Mouse (Mus musculus) c-Kit-positive CD71-positive TER-119-positive erythroid progenitor cells, embryonic 14.5 days (primary cell): ENCODE measurements around the gene 2810021J22Rik.

ENCODE experiments used
- DNase-seq: peaks from one replicate; pipeline ENCODE4 v3.0.0-alpha.2; 2013; ENCODE audit warnings: low spot score

2810021J22Rik gene

GRCm38 (mm10) chr11:58916879-58917744 is 50.1 kb downstream of the 2810021J22Rik start:
- peak; percentile 93 for DNase-seq

DNA sequence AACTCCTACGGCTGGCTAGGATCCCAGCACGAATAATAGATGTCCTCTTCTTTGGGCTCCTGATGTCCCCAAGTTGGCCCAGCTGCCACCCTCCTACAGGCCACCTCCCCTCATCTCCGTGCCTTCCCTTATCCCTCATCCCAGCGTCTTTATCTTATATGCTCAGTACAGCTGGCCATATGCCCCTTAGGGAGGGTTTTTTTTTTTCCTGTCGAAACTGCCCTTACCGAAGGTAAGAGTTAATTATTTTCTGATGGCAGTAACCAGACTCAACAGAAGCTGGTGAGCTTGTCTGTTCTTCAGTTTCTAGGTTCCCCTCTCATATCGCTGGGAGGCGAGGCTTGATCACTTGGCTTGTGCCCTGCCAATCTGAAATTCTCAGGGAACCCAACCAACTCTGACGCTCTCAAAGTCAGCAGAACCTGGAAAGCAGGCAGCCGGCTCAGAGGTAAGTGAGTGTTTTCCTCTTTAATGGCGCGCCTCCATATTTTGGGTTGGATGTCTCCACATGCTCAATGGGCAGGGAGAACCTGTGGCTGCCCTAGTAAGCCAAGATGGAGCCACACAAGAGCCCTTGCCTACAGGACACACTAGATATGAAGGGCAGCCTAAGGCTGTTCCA is 50.8 kb downstream of the 2810021J22Rik start, which contains the start of gene Btnl10:
TSS of gene Btnl10 (plus strand) at position 164 of the 622 bp plus-strand sequence.
- peak; percentile 79 for DNase-seq

- DNase-seq: no peak
Observed at GRCm38 (mm10) chr11:58918759-58919158, 51.7 kb downstream of the 2810021J22Rik start.

DNA sequence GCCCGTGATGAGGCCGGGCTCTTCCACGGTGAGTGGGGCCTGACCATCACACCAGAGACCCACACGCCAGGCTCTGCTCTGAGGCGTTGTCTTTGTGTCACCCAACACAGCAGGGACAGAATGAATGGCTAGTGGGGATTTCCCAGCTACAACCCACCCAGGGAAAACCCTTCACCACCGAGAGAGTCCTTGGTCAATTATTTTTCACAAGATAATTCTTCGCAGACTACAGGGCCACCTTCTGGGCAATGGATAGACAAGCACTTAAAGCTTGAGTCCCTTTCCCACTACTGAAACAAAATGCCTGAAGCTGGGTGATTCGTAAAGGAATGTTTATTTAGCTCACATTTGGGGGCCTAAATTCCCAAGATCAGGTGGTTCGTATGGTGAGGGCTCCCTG is 55.4 kb downstream of the 2810021J22Rik start:
- DNase-seq: no peak

- no peak for DNase-seq
Observed at GRCm38 (mm10) chr11:58926651-58927050, 59.6 kb downstream of the 2810021J22Rik start.

GRCm38 (mm10) chr11:58927053-58927452 is 60.0 kb downstream of the 2810021J22Rik start:
- DNase-seq: no peak

DNA sequence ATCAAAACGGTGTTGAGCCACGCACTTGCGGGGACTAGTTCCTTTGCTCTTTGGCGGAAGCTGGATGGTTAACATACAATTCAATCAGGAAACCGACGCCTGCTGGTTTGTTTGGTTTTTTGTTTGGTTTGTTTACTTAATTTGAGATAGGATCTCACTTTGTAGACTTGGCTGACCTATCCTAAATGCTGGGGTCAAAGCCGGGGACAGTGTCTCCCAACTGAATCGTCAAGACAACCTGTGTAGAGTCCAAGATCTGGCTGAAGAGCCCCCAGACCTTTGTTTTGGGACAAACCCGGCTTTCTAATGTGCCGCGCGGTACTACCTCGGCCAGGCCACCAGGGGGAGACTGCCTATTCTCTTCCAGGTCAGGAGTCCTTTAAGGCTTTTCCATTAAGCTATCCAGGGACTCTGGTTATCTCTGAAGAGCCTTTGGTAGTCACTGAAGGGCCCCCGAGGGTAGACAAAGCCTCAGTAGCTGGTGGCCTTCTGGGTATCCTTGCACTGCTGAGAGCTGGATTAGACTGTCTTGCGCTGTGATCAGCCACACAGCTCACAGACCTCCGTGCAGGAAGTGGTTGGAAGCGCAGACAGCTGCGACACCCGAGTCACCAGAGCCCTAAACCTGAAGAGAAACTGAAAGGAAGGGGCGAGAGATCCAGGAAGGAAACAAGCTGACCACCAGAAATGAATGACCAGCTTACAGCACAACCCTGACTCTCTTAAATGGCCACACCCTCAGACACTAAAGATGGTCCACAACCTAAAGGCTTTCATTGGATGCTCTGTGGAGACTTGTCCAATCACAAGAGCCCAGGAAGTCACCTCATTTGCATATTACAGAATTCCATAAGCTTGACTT is 61.0 kb downstream of the 2810021J22Rik start:
- peak; percentile 64 for DNase-seq

GRCm38 (mm10) chr11:58929055-58929454 is 62.0 kb downstream of the 2810021J22Rik start:
- DNase-seq: no peak

GRCm38 (mm10) chr11:58929641-58930040 is 62.6 kb downstream of the 2810021J22Rik start:
- no peak for DNase-seq

DNA sequence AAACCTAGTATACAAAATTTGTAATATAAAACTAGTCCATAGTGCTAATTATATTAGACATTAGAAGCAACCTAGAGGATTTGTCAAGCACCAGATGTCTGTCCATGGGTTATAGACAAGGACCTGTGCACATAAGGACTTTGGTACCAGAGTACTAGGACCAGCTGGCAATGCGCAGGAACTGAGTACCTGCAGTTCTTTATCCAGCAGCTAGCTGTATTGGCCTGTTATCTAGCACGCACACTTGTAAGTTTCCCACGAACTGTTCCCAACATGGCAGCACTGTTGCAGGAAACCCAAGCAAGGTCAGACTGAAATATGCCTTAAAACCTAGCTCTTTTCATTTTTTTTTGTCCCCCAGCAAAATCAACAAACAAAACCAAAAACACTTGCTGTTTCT is 63.2 kb downstream of the 2810021J22Rik start:
- no peak for DNase-seq

DNA sequence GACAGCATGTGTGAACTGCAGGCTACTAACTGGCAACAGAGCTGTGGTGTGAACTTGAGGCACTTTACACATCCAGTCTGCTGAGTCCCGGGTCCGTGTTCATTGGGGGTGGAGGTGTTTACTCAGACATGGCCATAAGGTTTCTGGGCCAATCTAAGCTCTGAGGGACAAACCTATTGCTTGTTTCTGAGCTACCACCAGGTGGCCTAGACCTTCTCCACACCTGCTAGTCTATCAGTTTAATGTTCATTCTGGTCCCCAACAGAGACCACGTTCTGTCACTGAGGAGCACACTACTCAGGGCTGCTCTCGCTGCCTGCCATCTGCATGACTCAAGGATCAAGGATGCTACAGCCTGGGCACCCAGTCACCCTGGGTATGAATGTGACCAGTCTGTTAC is 64.6 kb downstream of the 2810021J22Rik start:
- DNase-seq: no peak
